Mouse (Mus musculus) MEL (cell line): ENCODE measurements around the gene Mmp9. TPM values are rescaled to one million over a fixed set of nuclear protein-coding genes. Genes with fewer than 3 reads are reported as not detected.

Experiments
- DNase-seq: peaks from one replicate; pipeline ENCODE4 v3.0.0; 2011; ENCODE audit warnings: low read depth, low spot score
- H3K27ac ChIP-seq: 2 replicates; pipeline ENCODE4 v1.5.1; 2012; ENCODE audit warnings: low read depth, mild to moderate bottlenecking, control low read depth, low read length, moderate library complexity; ENCODE audit not compliant: control insufficient read depth
- H3K27me3 ChIP-seq, 2 experiments: fragments of 150-350 bp in 1 of 2; sonication (generic) in 1 of 2; 2 replicates each; pipeline ENCODE4 v1.6.1; 2012; ENCODE audit warnings: low read length in 2 of 2, mild to moderate bottlenecking in 2 of 2, improper control_type of control experiment in 1 of 2, moderate library complexity in 1 of 2; ENCODE audit not compliant: insufficient read depth in 2 of 2, control insufficient read depth in 1 of 2
- H3K36me3 ChIP-seq, 2 experiments: 2 replicates each; pipeline ENCODE4 v1.6.1; 2012 to 2014; ENCODE audit warnings: low read length in 2 of 2, improper control_type of control experiment in 1 of 2, inconsistent platforms in 1 of 2, mild to moderate bottlenecking in 1 of 2; ENCODE audit not compliant: insufficient read depth in 2 of 2, control insufficient read depth in 1 of 2
- H3K4me1 ChIP-seq, 2 experiments: fragments of 150-350 bp in 1 of 2; sonication (generic) in 1 of 2; 2 replicates each; pipeline ENCODE4 v1.6.1; 2012; ENCODE audit warnings: low read length in 2 of 2, improper control_type of control experiment in 1 of 2, mild to moderate bottlenecking in 1 of 2; ENCODE audit not compliant: insufficient read depth in 2 of 2, control insufficient read depth in 1 of 2
- H3K4me3 ChIP-seq, 2 experiments: fragments of 150-350 bp in 1 of 2; sonication (generic) in 1 of 2; 2 replicates each; pipeline ENCODE4 v1.5.1; 2012; ENCODE audit warnings: low read depth in 2 of 2, low read length in 2 of 2, mild to moderate bottlenecking in 2 of 2, moderate library complexity in 2 of 2, control low read depth in 1 of 2, improper control_type of control experiment in 1 of 2; ENCODE audit not compliant: control insufficient read depth in 1 of 2, insufficient read depth in 1 of 2
- H3K79me2 ChIP-seq: 2 replicates; pipeline ENCODE4 v1.6.1; 2012; ENCODE audit warnings: mild to moderate bottlenecking, low read length, moderate library complexity; ENCODE audit not compliant: control insufficient read depth, poor library complexity, insufficient read depth
- H3K9ac ChIP-seq: 2 replicates; pipeline ENCODE4 v1.6.1; 2012; ENCODE audit warnings: low read depth, mild to moderate bottlenecking, control low read depth, low read length, moderate library complexity; ENCODE audit not compliant: control insufficient read depth, poor library complexity, severe bottlenecking
- H3K9me3 ChIP-seq: fragments of 150-350 bp; sonication (generic); replicated peaks from 2 replicates; pipeline ENCODE4 v1.6.1; 2012; ENCODE audit warnings: mild to moderate bottlenecking, low read length, improper control_type of control experiment, moderate library complexity; ENCODE audit not compliant: insufficient read depth
- CHD2 ChIP-seq: IDR thresholded peaks from 2 replicates; pipeline ENCODE4 v1.6.1; 2011; ENCODE audit warnings: low read length, improper control_type of control experiment
- E2F4 ChIP-seq: IDR thresholded peaks from 2 replicates; pipeline ENCODE4 v1.6.1; 2011; ENCODE audit warnings: low read depth, low read length, improper control_type of control experiment, borderline replicate concordance
- ETS1 ChIP-seq: IDR thresholded peaks from 2 replicates; pipeline ENCODE4 v1.6.1; 2012; ENCODE audit warnings: low read depth, mild to moderate bottlenecking, inconsistent platforms, low read length, improper control_type of control experiment, moderate library complexity
- GATA1 ChIP-seq: IDR thresholded peaks from 2 replicates; pipeline ENCODE4 v1.6.1; 2011; ENCODE audit warnings: low read depth, low read length, improper control_type of control experiment
- HCFC1 ChIP-seq: IDR thresholded peaks from 2 replicates; pipeline ENCODE4 v1.6.1; 2012; ENCODE audit warnings: low read depth, mild to moderate bottlenecking, inconsistent platforms, low read length, improper control_type of control experiment, moderate library complexity
- JUND ChIP-seq: IDR thresholded peaks from 2 replicates; pipeline ENCODE4 v1.6.1; 2011; ENCODE audit warnings: low read depth, mild to moderate bottlenecking, improper control_type of control experiment, low read length
- MAFK ChIP-seq: IDR thresholded peaks from 2 replicates; pipeline ENCODE4 v1.6.1; 2011; ENCODE audit warnings: low read depth, mild to moderate bottlenecking, low read length, improper control_type of control experiment, borderline replicate concordance
- MYB ChIP-seq: IDR thresholded peaks from 2 replicates; pipeline ENCODE4 v1.6.1; 2011; ENCODE audit warnings: mild to moderate bottlenecking, low read depth, low read length, improper control_type of control experiment
- MYC ChIP-seq: IDR thresholded peaks from 2 replicates; pipeline ENCODE4 v1.6.1; 2011; ENCODE audit warnings: low read depth, mild to moderate bottlenecking, low read length, improper control_type of control experiment, moderate library complexity
- NELFE ChIP-seq: IDR thresholded peaks from 2 replicates; pipeline ENCODE4 v1.6.1; 2011; ENCODE audit warnings: low read depth, low read length, improper control_type of control experiment
- POLR2A ChIP-seq, 2 experiments: IDR thresholded peaks; 2 replicates each; pipeline ENCODE4 v1.6.1; 2011 to 2012; ENCODE audit warnings: low read length in 2 of 2, mild to moderate bottlenecking in 2 of 2, control low read depth in 1 of 2, improper control_type of control experiment in 1 of 2, low read depth in 1 of 2, moderate library complexity in 1 of 2; ENCODE audit not compliant: control insufficient read depth in 1 of 2, insufficient read depth in 1 of 2, poor library complexity in 1 of 2
- POLR2AphosphoS5 ChIP-seq: IDR thresholded peaks from 2 replicates; pipeline ENCODE4 v1.6.1; 2012; ENCODE audit warnings: low read depth, borderline replicate concordance, mild to moderate bottlenecking, inconsistent platforms, low read length, moderate library complexity, mixed read lengths
- TAL1 ChIP-seq: IDR thresholded peaks from 2 replicates; pipeline ENCODE4 v1.6.1; 2012; ENCODE audit warnings: mild to moderate bottlenecking, inconsistent platforms, low read length, moderate library complexity, mixed read lengths
- ZMIZ1 ChIP-seq: IDR thresholded peaks from 2 replicates; pipeline ENCODE4 v1.6.1; 2012; ENCODE audit warnings: low read depth, mild to moderate bottlenecking, inconsistent platforms, low read length, improper control_type of control experiment, moderate library complexity
- polyA plus RNA-seq, 2 experiments: library from polyadenylated mRNA; stranded (reverse) in 1 of 2; unstranded in 1 of 2; fragments of >175 nt in 1 of 2; fragments of >200 nt in 1 of 2; gene quantifications; 2 replicates each; pipeline versions ENCODE4 v1.2.1 to v1.2.4; 2012; ENCODE audit warnings: low replicate concordance in 2 of 2, low read depth in 1 of 2; ENCODE audit not compliant: insufficient read length in 2 of 2, insufficient read depth in 1 of 2, missing spikeins in 1 of 2
- total RNA-seq: library from RNA; depleted of rRNA; stranded (reverse); fragments of 300-350 nt; gene quantifications from 2 replicates; pipeline ENCODE4 v1.2.3, GENCODE M21; 2012; rRNA removed

Gene Mmp9
- 0.20 and 0.23 TPM in 2 replicates for total RNA-seq
- under 1 TPM in 1 of 2 experiments, not detected in 1; 0.19 TPM for polyA plus RNA-seq

- no peak within 1 kb of the TSS for H3K4me3 ChIP-seq
- TF ChIP-seq MAFK (no peak), POLR2AphosphoS5 (no peak), E2F4 (no peak), MYC (no peak), ZMIZ1 (no peak), CHD2 (no peak), TAL1 (no peak), ETS1 (no peak), HCFC1 (no peak), NELFE (no peak), GATA1 (no peak), MYB (no peak)
- H3K9me3 ChIP-seq, result no peaks in the 10 kb centered on the region
- peaks cover 0 to 17% of the 10 kb centered on the region in 2 experiments for H3K4me1 ChIP-seq
- no peaks in the 10 kb centered on the region for H3K27me3 ChIP-seq
- peaks cover 0 to 13% of the 10 kb centered on the region in 2 experiments; a peak in 2 of 4 replicates for H3K36me3 ChIP-seq
- no peak within 1 kb of the TSS for H3K9ac ChIP-seq
- no peaks in the 10 kb centered on the region for H3K79me2 ChIP-seq
- DNase-seq, result no peak
- no peak within 1 kb of the TSS for H3K27ac ChIP-seq
Measured at GRCm38 (mm10) chr2:164940140-164940830, at the start of gene Mmp9. TSS of gene Mmp9 (plus strand) at chr2:164940780.

GRCm38 (mm10) chr2:164891056-164891834 lies 49.3 kb upstream of the Mmp9 start:
- H3K9me3 ChIP-seq, result no peaks in the 10 kb centered on the region
- no peak overlapping the region for H3K27ac ChIP-seq
- no peak overlapping the region for H3K4me3 ChIP-seq
- H3K27me3 ChIP-seq, result no peaks in the 10 kb centered on the region
- H3K36me3 ChIP-seq, result no peaks in the 10 kb centered on the region; a peak in 2 of 4 replicates
- H3K79me2 ChIP-seq, result no peaks in the 10 kb centered on the region
- no peak for DNase-seq
- H3K9ac ChIP-seq, result no peak overlapping the region
- no peaks in the 10 kb centered on the region for H3K4me1 ChIP-seq
- TF ChIP-seq JUND, result no peak
- 0 out of 4 replicates have a peak, but pooled peaks of 1 of the 2 experiments have one; percentile 5 for TF ChIP-seq POLR2A (IDR thresholded peaks at IDR 0.05; ENCODE audit: control insufficient read depth in 1 of 2, insufficient read depth in 1 of 2, low read depth in 1 of 2, low read length in 2 of 2, poor library complexity in 1 of 2)
